Mouse (Mus musculus) ES-Bruce4 (cell line): ENCODE data around the gene Cldn34c3. TPM values are rescaled to one million over a fixed set of nuclear protein-coding genes. Genes with fewer than 3 reads are reported as not detected.
"Not testable (repeated sequence)": the region's sequence is repeated elsewhere in the genome, so short reads cannot be mapped to it uniquely, and the experiment has no call there.

Source experiments
- H3K27ac ChIP-seq: 2 replicates; pipeline ENCODE4 v1.5.1; 2012; ENCODE audit warnings: low read length, inconsistent platforms; ENCODE audit not compliant: insufficient read depth
- H3K27me3 ChIP-seq: 2 replicates; pipeline ENCODE4 v1.6.1; 2012; ENCODE audit warnings: mild to moderate bottlenecking, low read length, inconsistent platforms; ENCODE audit not compliant: control insufficient read depth, poor library complexity, insufficient read depth, severe bottlenecking
- H3K36me3 ChIP-seq: 2 replicates; pipeline ENCODE4 v1.6.1; 2012; ENCODE audit warnings: inconsistent platforms, mild to moderate bottlenecking, low read length, moderate library complexity; ENCODE audit not compliant: control insufficient read depth, poor library complexity, insufficient read depth, severe bottlenecking
- H3K4me1 ChIP-seq: one replicate; pipeline ENCODE4 v1.8.1; 2011; ENCODE audit warnings: low read length; ENCODE audit not compliant: control insufficient read depth, insufficient read depth
- H3K4me3 ChIP-seq: 2 replicates; pipeline ENCODE4 v1.5.1; 2011; ENCODE audit warnings: low read depth, mild to moderate bottlenecking, low read length
- H3K9ac ChIP-seq: 2 replicates; pipeline ENCODE4 v1.6.1; 2012; ENCODE audit warnings: low read depth, mild to moderate bottlenecking, inconsistent platforms; ENCODE audit not compliant: poor library complexity, severe bottlenecking
- H3K9me3 ChIP-seq: replicated peaks from 2 replicates; pipeline ENCODE4 v1.6.1; 2012; ENCODE audit warnings: mild to moderate bottlenecking, low read length, inconsistent platforms; ENCODE audit not compliant: control insufficient read depth, poor library complexity, insufficient read depth, severe bottlenecking
- polyA plus RNA-seq: library from polyadenylated mRNA; stranded (reverse); fragments of >200 nt; gene quantifications from 2 replicates; pipeline ENCODE4 v1.2.4, GENCODE M21; 2011; ENCODE audit warnings: low read depth; ENCODE audit not compliant: missing spikeins, insufficient read depth, insufficient read length

The Cldn34c3 gene
- polyA plus RNA-seq, result not detected in 2 replicates

DNA sequence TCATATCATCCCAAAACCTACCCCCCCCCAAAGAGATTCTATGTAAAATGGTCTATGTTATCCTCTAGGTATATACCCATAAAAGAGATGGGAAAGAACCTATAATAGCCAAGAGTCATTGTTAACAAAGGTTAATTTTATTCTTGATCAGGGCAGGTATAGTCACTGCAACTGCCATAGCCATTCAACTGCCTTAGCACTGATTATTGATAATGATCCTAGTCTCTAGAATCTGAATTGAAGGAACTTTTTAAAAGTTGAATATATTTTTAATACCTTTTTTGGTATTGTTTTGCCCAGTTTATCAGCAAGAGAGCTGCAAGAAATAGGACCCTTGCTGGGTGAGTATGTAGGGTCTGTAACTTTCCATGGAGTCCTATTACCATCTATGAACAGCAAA, at the start of gene Cldn34c3:
Cldn34c3 (plus strand) TSS at position 301 of the 400 bp plus-strand sequence.
- H3K9ac ChIP-seq, H3K36me3 ChIP-seq, H3K4me1 ChIP-seq, H3K27me3 ChIP-seq, H3K27ac ChIP-seq, H3K4me3 ChIP-seq, H3K9me3 ChIP-seq: not testable (repeated sequence)

Other genes starting within 250 kb of the Cldn34c3 start
- gene Cldn34c2, start 212.0 kb upstream of the Cldn34c3 start, polyA plus RNA-seq, result 1.1 and 1.7 TPM in 2 replicates
- not detected in 2 replicates for gene Gm17467, start 88.9 kb upstream of the Cldn34c3 start, polyA plus RNA-seq